Mouse (Mus musculus): Measurements from ENCODE around the gene Clpsl2.

- TF ChIP-seq CTCF (IDR thresholded peaks at IDR 0.05) (no peak), POLR2A (IDR thresholded peaks at IDR 0.05; ENCODE audit: insufficient read depth, low read depth, low read length) (no peak)
Measured at GRCm38 (mm10) chr17:28571868-28572267, 22.7 kb downstream of the Clpsl2 start.

Measured in heart, adult 2 months (tissue).